Mouse (Mus musculus): ENCODE measurements around the gene Ccdc39.

DNA sequence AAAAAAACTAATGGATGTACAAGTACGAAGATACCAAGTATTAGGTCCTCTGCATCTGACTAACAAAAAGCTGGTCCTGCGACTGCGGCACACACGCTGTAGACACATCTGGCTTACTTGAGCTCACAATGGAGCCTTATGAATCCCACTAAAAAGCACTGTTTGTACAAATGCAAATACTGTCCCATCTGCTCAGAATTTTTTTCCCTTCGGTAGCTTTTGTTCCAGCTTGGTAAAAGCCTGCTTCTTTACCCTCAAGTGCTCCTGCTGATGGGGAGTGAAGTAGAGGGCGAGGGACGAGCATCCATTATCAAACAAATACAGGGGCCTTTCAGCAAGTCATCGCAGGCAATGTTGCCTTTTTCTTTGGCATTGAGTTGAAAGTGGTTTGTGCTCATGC lies 29.3 kb upstream of the Ccdc39 start:
- TF ChIP-seq CTCF (IDR thresholded peaks at IDR 0.05; ENCODE audit: low read depth, low read length) (no peak), POLR2A (IDR thresholded peaks at IDR 0.05; ENCODE audit: insufficient read depth, low read length) (no peak), EP300 (IDR thresholded peaks at IDR 0.05; ENCODE audit: insufficient read depth, low read depth, low read length) (0 out of 2 replicates have a peak, but pooled peaks have one; percentile 68)
